Mouse (Mus musculus) cerebellum, adult (tissue): Measurements from ENCODE around the gene S1pr4.

Experiments used
- ATAC-seq: cut with Nextera tagmentation; 2 replicates; pipeline ENCODE4 v1.9.2; 2017; ENCODE audit warnings: mild to moderate bottlenecking, moderate library complexity, mixed read lengths; ENCODE audit not compliant: insufficient number of reproducible peaks, low FRiP score, low TSS enrichment

The S1pr4 gene

DNA sequence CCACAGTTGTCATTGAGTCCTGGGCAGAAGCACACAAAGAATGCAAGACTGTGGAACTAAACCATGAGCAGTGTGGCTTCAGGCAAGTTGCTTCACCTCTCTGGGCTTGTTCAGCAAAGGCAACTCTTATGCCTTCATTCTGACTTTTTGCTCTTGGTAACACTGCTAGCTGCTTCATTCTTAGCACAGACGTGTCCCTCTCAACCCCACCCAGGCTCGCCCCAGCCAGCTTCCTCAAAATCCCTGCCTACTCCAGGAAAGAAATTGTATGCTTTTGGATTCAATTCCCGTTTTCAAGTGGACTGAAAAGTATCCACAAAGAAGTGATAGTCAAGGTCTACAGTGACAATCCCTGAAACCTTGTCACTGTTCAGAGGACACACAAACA, 20.0 kb upstream of the S1pr4 start:
- no peak for ATAC-seq

GRCm38 (mm10) chr10:81519227-81519977, 19.5 kb upstream of the S1pr4 start:
- no peak for ATAC-seq

GRCm38 (mm10) chr10:81518546-81518945, 18.6 kb upstream of the S1pr4 start:
- ATAC-seq = no peak

GRCm38 (mm10) chr10:81517227-81517626, 17.3 kb upstream of the S1pr4 start:
- ATAC-seq = no peak

DNA sequence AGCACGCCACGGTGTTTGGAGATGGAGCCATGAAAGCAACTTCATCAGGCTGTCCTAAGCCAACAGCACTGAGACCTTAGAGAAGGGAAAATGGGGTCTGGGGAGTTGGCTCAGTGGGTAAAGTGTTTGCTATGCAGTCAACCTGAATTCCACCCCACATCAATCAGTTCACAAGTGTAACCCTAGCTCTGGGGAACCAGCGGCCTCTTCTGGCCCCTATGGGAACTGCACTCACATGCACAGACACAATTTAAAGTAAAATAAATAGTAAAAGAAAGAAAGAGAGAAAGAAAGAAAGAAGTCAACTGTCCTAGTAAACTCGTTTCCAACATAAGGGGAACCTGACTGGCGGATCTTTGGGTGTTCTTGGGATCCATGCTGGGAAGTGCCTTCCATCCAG, 13.9 kb upstream of the S1pr4 start:
- no peak for ATAC-seq

DNA sequence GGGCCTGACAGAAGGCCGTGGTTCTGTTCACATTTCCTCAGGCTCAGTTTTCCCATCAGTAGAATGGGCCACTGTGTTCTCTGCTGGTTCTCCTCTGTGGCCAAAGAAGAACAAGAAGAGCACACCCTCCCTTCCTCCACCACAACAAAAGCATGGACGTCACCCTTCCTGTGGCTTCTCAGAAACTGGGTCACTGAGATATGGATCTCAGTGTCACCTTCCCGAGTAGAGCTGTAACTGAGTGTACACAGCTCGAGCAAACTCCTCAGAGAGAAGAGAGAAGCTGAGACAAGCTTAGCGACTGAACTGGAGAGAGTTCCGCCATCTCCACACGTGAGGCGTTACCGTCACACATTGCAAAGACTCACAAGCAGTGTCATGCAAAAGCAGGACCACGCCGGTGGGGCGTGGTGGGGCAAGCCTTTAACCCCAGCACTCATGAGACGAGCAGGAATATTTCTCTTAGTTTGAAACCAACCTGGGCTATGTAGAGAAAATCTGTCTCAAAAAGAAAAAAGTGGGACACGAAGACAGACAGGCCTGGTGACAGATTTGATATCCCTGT, 10.4 kb upstream of the S1pr4 start:
- no peak for ATAC-seq

DNA sequence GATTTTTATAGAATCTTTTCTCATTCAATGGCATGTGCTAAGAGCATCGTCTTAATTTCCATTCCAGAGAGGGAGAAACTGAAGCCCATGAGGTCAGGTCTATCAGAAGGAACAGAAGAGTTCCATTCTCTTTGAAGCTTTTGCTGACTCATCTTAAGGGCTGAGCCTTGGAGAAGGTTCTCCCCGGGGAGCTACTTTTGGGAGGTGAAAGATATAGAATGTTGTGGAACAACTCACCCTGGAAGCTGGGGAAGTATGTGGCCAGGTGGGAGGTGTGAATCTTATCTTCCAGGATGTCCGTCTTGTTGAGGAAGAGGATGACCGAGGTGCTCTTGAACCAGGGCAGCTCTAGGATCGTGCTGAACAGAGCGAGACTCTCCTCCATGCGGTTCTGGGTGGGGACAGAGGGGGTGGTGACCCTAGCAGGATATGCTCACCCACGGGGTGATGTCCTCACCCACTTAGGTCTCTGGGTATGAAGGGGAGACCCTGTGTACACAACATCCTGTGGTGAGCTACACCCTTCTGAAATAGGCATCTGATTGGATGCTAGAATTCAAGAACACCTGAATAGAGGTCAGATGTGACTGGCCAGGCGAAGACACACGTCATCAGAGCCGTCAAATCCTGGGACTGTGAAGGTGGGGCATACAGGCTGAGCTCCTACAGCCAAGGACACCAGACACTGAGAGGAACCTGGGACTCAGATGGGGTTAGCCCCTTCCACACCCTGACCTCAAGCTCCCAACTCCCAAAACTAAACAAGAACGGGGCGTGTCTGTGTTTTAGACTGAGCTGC, 8.0 kb upstream of the S1pr4 start:
- ATAC-seq = no peak

GRCm38 (mm10) chr10:81507095-81507494, 7.2 kb upstream of the S1pr4 start:
- no peak for ATAC-seq

GRCm38 (mm10) chr10:81505016-81505664, 5.2 kb upstream of the S1pr4 start:
- no peak for ATAC-seq

- ATAC-seq = peak; percentile 23; the same call in 1 of the 2 replicates
Observed at GRCm38 (mm10) chr10:81502658-81503057, 2.7 kb upstream of the S1pr4 start.

- ATAC-seq = no peak
Observed at GRCm38 (mm10) chr10:81501863-81502262, 1.9 kb upstream of the S1pr4 start.

DNA sequence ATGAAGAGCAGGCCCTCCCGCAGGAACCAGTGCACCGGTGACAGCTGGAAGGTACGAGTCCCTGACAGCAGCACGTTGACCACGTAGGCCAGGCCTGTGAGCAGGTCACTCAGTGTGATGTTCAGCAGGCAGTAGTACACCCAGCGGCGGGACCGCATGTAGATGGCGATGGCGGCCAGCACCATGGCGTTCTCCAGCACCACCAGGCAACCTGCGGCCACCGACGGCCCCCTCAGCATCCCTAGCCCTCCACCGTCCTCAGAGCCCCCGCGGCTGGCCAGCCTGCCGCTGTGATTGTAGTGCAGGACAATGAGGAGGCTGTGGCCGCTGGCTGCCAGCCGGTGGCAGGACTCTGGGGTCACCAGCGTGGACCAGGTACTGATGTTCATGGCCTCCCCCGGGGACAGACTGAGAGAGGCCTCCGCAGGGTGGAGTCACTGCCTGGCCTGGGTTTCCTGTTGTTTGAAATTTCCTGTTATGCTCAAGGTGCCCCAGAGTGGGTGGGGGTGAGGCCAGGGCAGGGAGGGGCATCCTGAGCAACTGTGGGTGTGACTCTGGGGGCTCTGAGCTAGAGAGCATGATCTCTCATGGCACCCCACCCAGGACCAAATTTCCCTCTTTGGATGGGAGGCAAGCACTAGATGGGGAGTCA, 556 bp downstream of the S1pr4 start:
- ATAC-seq = no peak

- no peak for ATAC-seq
Observed at GRCm38 (mm10) chr10:81498316-81499249, 1.3 kb downstream of the S1pr4 start.

GRCm38 (mm10) chr10:81497401-81498270, 2.3 kb downstream of the S1pr4 start:
- ATAC-seq = no peak

GRCm38 (mm10) chr10:81496969-81497368, 3.0 kb downstream of the S1pr4 start:
- no peak for ATAC-seq

DNA sequence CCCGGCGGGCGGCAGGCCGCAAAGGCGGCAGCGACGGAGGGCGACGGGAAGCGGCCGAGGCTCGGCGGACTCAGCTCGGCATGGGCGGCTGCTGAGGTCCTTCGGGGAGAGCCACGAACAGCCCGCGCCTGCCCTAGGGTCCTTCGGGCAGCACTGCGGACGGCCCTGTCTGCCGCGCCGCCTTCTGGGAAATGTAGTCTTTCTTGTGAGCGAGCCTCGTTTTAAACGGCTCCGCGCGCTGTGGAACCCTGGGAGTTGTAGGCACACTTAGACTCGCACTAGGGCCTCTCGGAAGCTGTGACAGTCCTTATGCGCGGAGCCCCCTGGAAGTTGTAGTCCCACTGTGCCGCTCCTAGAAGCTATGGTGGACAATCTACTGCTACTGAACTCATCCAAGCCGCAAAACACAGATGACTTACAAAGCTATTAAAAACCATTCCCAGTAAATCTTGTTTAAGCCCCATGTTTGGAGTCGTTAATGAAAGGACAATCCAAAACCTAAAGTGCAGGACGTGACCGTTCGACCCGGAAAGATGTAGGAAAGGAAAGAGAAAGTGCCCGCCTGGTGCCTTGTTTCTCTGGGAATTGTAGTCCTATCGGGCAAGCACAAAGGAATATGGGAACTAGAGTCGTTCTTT, 3.5 kb downstream of the S1pr4 start, which contains the start of gene Ncln:
Gene Ncln (minus strand): TSS at position 129 of the 638 bp plus-strand sequence.
- ATAC-seq = peak; percentile 90

GRCm38 (mm10) chr10:81495616-81496263, 4.2 kb downstream of the S1pr4 start:
- ATAC-seq = 0 out of 2 replicates have a peak, but pooled peaks have one; percentile 3
